Comparison of ENCODE assay signal across 16 mouse cellular contexts in genomic region chr2:58662661-58663060, GRCm38 (mm10).
"Had no signal": no experiment of that assay in that cellular context is flagged by ENCODE, and none has a peak within 500 bp of the region (broad histone marks: within the 10 kb centered on the region; RNA-seq: fewer than 3 reads in every experiment).

No protein-coding gene starts in this region.

- ATAC-seq: midbrain, embryonic 16.5 days had no signal

- H3K27ac ChIP-seq: liver, embryonic 14.5 days; midbrain, embryonic 13.5 days; neural tube, embryonic 13.5 days; neural tube, embryonic 15.5 days had no signal

- H3K9ac ChIP-seq: liver, embryonic 14.5 days; lung, embryonic 14.5 days; midbrain, embryonic 13.5 days; neural tube, embryonic 13.5 days; neural tube, embryonic 15.5 days had no signal

- H3K4me3 ChIP-seq: midbrain, embryonic 13.5 days; myocyte; neural tube, embryonic 13.5 days; neural tube, embryonic 15.5 days had no signal

- H3K36me3 ChIP-seq: midbrain, embryonic 13.5 days; neural tube, embryonic 13.5 days; neural tube, embryonic 15.5 days had no signal

- DNase-seq: lung, embryonic 14.5 days; lung, postnatal 10 days; lung, postnatal 4 days; right cerebral cortex, adult 18-20 months; right cerebral cortex, postnatal 25 days; right cerebral cortex, postnatal 4 days; spleen, adult 18-20 months; thymus, adult 18-20 months; thymus, postnatal 14 days; thymus, postnatal 36 days had no signal

- H3K4me1 ChIP-seq: neural tube, embryonic 13.5 days had no signal

- H3K27me3 ChIP-seq: neural tube, embryonic 15.5 days had no signal

- H3K9me3 ChIP-seq: neural tube, embryonic 13.5 days; neural tube, embryonic 15.5 days had no signal

- H3K4me2 ChIP-seq: lung, embryonic 14.5 days; midbrain, embryonic 13.5 days; neural tube, embryonic 13.5 days; neural tube, embryonic 15.5 days had no signal
